Mouse (Mus musculus) lung, postnatal 0 days (tissue): ENCODE measurements around the gene Col4a3. TPM values are rescaled to one million over a fixed set of nuclear protein-coding genes. Genes with fewer than 3 reads are reported as not detected.

Source experiments
- ATAC-seq: fragments of 200-750 bp; cut with Nextera tagmentation; 2 replicates; pipeline ENCODE4 v1.8.0; 2017; ENCODE audit warnings: moderate library complexity
- DNase-seq: peaks from one replicate; pipeline ENCODE4 v3.0.0-alpha.2; 2016; ENCODE audit warnings: low spot score
- H3K27ac ChIP-seq: fragments of 300-500 bp; sonication (generic); 2 replicates; pipeline ENCODE4 v1.5.1; 2014; ENCODE audit warnings: antibody characterized with exemption, mild to moderate bottlenecking, low read length, mixed read lengths
- H3K27me3 ChIP-seq: fragments of 300-500 bp; sonication (generic); replicated peaks from 2 replicates; pipeline ENCODE4 v1.6.1; 2014; ENCODE audit warnings: low read length, mixed read lengths; ENCODE audit not compliant: insufficient read depth
- H3K36me3 ChIP-seq: fragments of 300-500 bp; sonication (generic); 2 replicates; pipeline ENCODE4 v1.6.1; 2014; ENCODE audit warnings: low read length, mixed read lengths; ENCODE audit not compliant: insufficient read depth
- H3K4me1 ChIP-seq: fragments of 300-500 bp; sonication (generic); 2 replicates; pipeline ENCODE4 v1.6.1; 2014; ENCODE audit warnings: antibody characterized with exemption, low read depth, low read length, mixed read lengths; ENCODE audit not compliant: insufficient read depth
- H3K4me2 ChIP-seq: fragments of 300-500 bp; sonication (generic); replicated peaks from 2 replicates; pipeline ENCODE4 v1.6.1; 2014; ENCODE audit warnings: low read depth, mild to moderate bottlenecking, low read length, moderate library complexity, mixed read lengths
- H3K4me3 ChIP-seq: fragments of 300-500 bp; sonication (generic); 2 replicates; pipeline ENCODE4 v1.5.1; 2014; ENCODE audit warnings: low read depth, low read length
- H3K9ac ChIP-seq: fragments of 300-500 bp; sonication (generic); replicated peaks from 2 replicates; pipeline ENCODE4 v1.6.1; 2014; ENCODE audit warnings: low read depth, mild to moderate bottlenecking
- H3K9me3 ChIP-seq: fragments of 300-500 bp; sonication (generic); 2 replicates; pipeline ENCODE4 v1.6.1; 2016; ENCODE audit warnings: low read length, mixed read lengths
- CTCF ChIP-seq: IDR thresholded peaks from 2 replicates; pipeline ENCODE4 v1.5.1; 2016; ENCODE audit warnings: antibody characterized with exemption, mild to moderate bottlenecking
- EP300 ChIP-seq: IDR thresholded peaks from 2 replicates; pipeline ENCODE4 v1.6.1; 2016; ENCODE audit warnings: antibody characterized with exemption, mild to moderate bottlenecking, control low read depth
- WGBS: fragments of 180-500 bp; shearing (Covaris S2); extraction: QIAGEN DNeasy Blood & Tissue Kit; methylation state at CpG from one replicate; pipeline ENCODE4 v1.1.7; 2014; 5-methylcytosine and 5-hydroxymethylcytosine counted together
- polyA plus RNA-seq: library from polyadenylated mRNA; unstranded; fragments of >200 nt; fragmentation: Nextera tagmentation; extraction: Ambion mirVana; gene quantifications from 2 replicates; pipeline ENCODE4 v1.2.1, GENCODE M21; 2015

Col4a3 gene
- polyA plus RNA-seq, 1 experiment from 2014 or later, result 114 TPM

GRCm38 (mm10) chr1:82647989-82648388, 61.3 kb downstream of the Col4a3 start:
- no peaks in the 10 kb centered on the region for H3K36me3 ChIP-seq
- H3K4me3 ChIP-seq, result no peak overlapping the region
- H3K4me2 ChIP-seq, result no peak overlapping the region
- H3K27me3 ChIP-seq, result no peaks in the 10 kb centered on the region
- no peak for ATAC-seq
- TF ChIP-seq CTCF, result no peak
- TF ChIP-seq EP300, result no peak
- no peak overlapping the region for H3K9ac ChIP-seq
- 31% methylated on average over 10 of the region's 10 CpGs for WGBS
- no peaks in the 10 kb centered on the region for H3K9me3 ChIP-seq
- H3K27ac ChIP-seq, result no peak overlapping the region
- peak; percentile 19 for DNase-seq
- H3K4me1 ChIP-seq, result no peaks in the 10 kb centered on the region

DNA sequence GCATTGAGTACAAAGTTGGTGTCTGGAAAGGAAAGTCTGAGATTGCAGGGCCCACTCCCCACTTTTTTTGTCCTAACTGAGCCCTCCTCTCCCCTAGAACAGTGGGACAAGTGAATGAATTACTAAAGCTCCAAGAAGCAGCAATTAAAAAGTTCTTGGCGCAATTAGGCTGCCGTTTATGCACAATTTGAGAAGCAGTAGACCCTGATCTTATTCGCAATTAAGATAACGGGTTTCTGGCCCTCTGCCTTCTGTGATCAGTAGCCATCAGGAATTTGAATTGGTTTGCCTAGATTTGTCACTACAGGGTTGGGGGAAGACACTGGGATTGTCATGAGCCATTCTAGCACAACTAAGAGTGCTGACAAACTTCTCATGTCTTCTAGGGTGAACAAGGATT, 64.1 kb downstream of the Col4a3 start:
- Histone ChIP-seq H3K36me3 (no peaks in the 10 kb centered on the region), H3K4me1 (no peaks in the 10 kb centered on the region), H3K4me3 (no peak overlapping the region), H3K9ac (no peak overlapping the region), H3K9me3 (no peaks in the 10 kb centered on the region), H3K27me3 (no peaks in the 10 kb centered on the region), H3K27ac (no peak overlapping the region), H3K4me2 (no peak overlapping the region)
- TF ChIP-seq EP300 (no peak), CTCF (no peak)
- ATAC-seq (no peak), DNase-seq (no peak)
- 88% methylated on average over 4 of the region's 4 CpGs for WGBS

DNA sequence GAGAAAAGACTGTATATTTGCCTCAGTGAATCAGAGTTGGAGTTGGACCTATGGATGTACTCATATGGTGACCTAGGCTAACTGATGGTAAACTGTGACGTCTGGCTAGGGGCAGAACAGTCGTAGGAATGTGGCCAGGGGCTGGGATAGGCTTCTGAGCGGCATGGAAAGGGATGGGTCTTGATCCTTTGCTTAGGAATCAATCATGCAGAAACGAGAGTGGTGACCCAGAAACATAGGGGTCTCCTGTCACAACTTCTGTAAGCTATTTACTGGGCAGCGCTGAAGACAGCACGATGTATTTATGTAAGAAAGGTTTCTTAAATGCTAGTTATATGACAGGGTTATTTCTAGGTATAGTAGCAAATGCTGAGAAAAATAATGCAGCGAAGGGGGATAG, 67.3 kb downstream of the Col4a3 start:
- Histone ChIP-seq H3K27ac (no peak overlapping the region), H3K27me3 (no peaks in the 10 kb centered on the region), H3K36me3 (no peaks in the 10 kb centered on the region), H3K4me3 (no peak overlapping the region), H3K4me1 (no peaks in the 10 kb centered on the region), H3K9ac (no peak overlapping the region), H3K9me3 (no peaks in the 10 kb centered on the region), H3K4me2 (no peak overlapping the region)
- DNase-seq (no peak), ATAC-seq (no peak)
- TF ChIP-seq CTCF (no peak), EP300 (no peak)
- 68% methylated on average over 7 of the region's 7 CpGs for WGBS

DNA sequence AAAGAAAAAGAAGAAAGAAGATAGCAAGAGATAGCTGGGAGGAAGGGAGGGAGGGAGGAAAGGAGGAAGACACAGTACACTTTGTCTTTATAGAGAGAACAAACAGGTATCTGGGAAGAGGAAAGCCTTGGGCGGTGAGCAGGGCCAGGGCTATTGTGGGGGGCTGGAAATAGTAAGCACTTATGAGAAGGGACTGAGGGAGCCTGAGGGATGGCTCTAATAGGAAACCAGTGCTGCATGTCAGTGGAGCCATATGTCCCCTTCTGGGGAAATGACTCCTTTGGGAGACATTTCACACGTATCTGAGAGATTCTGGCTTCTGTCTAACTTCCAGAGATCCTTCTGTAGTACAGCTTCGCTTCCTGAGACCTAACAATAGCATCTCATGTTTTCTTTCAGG, 69.7 kb downstream of the Col4a3 start:
- WGBS, result 69% methylated on average over 3 of the region's 3 CpGs
- no peaks in the 10 kb centered on the region for H3K36me3 ChIP-seq
- H3K27ac ChIP-seq, result no peak overlapping the region
- no peaks in the 10 kb centered on the region for H3K27me3 ChIP-seq
- no peak overlapping the region for H3K9ac ChIP-seq
- TF ChIP-seq EP300 (no peak), CTCF (no peak)
- no peak for DNase-seq
- no peaks in the 10 kb centered on the region for H3K4me1 ChIP-seq
- H3K4me3 ChIP-seq, result no peak overlapping the region
- H3K4me2 ChIP-seq, result no peak overlapping the region
- ATAC-seq, result no peak
- no peaks in the 10 kb centered on the region for H3K9me3 ChIP-seq

DNA sequence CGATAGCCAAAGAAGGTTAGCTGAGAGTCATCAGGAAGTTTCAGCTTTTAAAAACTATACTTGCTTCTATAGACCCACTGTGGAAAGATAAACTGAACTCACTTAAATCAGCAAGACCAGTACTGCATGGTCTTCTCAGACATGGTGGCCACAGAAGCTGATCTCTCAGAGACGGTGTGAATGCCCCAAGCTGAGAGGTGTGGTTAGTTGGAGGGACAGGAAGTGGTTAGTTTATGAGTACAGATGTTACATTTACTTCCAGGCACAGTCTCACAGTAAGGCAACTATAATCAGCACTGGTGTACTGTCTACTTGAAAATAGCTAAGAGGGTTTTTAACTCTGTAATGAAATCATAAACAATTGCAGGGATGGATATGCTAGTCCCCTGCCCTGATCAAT, 75.5 kb downstream of the Col4a3 start:
- H3K9me3 ChIP-seq, result no peaks in the 10 kb centered on the region
- no peaks in the 10 kb centered on the region for H3K36me3 ChIP-seq
- no peak overlapping the region for H3K27ac ChIP-seq
- no peaks in the 10 kb centered on the region for H3K4me1 ChIP-seq
- DNase-seq (no peak), ATAC-seq (no peak)
- H3K4me2 ChIP-seq, result no peak overlapping the region
- TF ChIP-seq CTCF, result no peak
- no peak for TF ChIP-seq EP300
- no peak overlapping the region for H3K9ac ChIP-seq
- WGBS, result 77% methylated on average over 2 of the region's 2 CpGs
- H3K4me3 ChIP-seq, result no peak overlapping the region
- no peaks in the 10 kb centered on the region for H3K27me3 ChIP-seq

DNA sequence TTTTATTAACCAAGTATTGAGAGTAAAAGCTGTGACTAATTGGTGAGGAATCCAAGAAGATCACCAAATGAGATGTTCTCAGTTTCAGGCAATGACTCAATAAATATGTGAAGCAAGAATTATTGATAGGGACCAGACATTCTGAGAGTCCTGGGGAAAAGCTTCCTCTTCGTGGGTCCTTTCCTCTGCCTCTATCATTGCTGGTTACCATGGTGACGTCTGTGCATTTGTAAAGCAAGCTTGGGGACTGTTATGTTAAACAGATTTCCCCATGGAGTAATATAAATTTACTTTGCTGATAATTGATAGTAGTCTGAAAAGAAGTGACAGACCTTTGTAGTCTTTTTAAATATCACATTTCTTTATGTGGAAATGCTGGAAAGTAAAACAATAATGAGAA, 76.8 kb downstream of the Col4a3 start:
- Histone ChIP-seq H3K27me3 (no peaks in the 10 kb centered on the region), H3K4me2 (no peak overlapping the region), H3K4me3 (no peak overlapping the region), H3K9ac (no peak overlapping the region), H3K36me3 (no peaks in the 10 kb centered on the region), H3K27ac (no peak overlapping the region), H3K4me1 (no peaks in the 10 kb centered on the region), H3K9me3 (no peaks in the 10 kb centered on the region)
- no peak for TF ChIP-seq EP300
- no peak for TF ChIP-seq CTCF
- no peak for ATAC-seq
- no peak for DNase-seq
- 35% methylated on average over 2 of the region's 2 CpGs for WGBS

DNA sequence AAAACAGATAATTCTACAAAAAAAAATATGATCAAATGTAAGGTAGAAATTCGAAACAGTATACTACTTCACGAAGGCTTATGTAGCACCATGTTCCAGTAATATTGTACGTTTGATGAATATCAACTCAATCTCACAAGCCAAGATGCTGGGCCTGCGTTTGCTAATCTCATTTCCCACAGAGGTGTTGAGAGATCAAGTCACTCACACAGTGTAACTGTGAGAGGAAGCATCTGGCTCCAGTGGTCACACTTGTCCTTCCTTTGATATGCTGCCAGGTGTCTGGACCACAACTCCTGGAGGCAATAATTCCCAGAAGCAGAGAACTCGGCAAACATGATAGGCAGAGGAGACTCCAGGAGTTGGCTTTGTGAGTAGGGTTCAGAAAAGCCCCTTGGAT, 99.6 kb downstream of the Col4a3 start:
- Histone ChIP-seq H3K9me3 (no peaks in the 10 kb centered on the region), H3K4me2 (no peak overlapping the region), H3K27me3 (no peaks in the 10 kb centered on the region), H3K9ac (no peak overlapping the region), H3K27ac (no peak overlapping the region), H3K36me3 (no peaks in the 10 kb centered on the region), H3K4me3 (no peak overlapping the region), H3K4me1 (no peaks in the 10 kb centered on the region)
- ATAC-seq (no peak), DNase-seq (no peak)
- no peak for TF ChIP-seq EP300
- no peak for TF ChIP-seq CTCF
- 54% methylated on average over 5 of the region's 5 CpGs for WGBS
